Mouse (Mus musculus) retina, postnatal 7 days (tissue): ENCODE data around the gene Snai3.
A peak's percentile ranks its signal among the peaks of the same experiment; 100 is the strongest.

ENCODE experiments used
- DNase-seq: peaks from one replicate; pipeline ENCODE4 v3.0.0-alpha.2; 2012; ENCODE audit warnings: low read depth, low spot score

Gene Snai3

GRCm38 (mm10) chr8:122460524-122461472 is at the start of gene Snai3:
TSS of gene Snai3 (minus strand) at chr8:122460733.
- peak; percentile 57 for DNase-seq

DNA sequence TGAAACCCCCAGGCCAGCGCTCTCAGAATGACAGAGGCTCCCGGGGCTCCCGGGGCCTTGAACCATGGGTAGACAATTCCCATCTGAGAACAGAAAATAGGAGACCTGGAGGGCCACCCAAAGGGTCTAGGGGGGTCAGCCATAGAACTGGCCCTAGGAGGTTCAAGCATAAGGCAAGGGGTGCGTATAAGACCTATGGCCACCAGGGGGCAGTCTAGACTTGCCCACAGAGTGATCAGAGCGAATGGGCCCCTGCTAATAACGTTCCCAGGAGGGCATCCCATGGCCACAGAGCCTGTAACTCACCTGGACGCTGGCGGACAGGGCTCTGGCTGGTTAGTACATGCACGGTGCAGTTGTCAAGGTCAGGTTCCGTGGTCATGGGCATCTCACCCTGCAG is 40.3 kb upstream of the Snai3 start:
- DNase-seq: peak; percentile 77

DNA sequence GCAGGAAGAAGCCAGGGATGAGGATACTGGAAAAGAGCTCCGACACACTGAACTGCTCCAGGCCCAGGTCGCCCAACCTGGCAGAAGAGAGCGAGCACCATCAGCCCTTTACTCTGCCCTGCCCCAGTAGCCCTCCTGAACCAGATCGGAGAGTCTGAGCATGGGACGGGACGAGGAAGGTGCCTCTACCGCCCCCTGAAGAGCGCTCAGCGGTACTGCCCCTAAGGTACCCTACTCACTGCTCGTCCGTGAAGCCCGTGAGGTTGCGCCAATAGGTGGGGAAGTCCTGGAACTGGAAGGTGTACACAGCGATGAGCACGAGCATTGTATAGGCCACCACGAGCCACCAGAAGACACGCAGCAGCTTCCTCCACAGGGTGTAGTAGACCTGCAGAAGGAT is 37.4 kb upstream of the Snai3 start:
- DNase-seq: no peak

- DNase-seq: no peak
These were observed 36.6 kb upstream of the Snai3 start for GRCm38 (mm10) chr8:122497016-122497734.

DNA sequence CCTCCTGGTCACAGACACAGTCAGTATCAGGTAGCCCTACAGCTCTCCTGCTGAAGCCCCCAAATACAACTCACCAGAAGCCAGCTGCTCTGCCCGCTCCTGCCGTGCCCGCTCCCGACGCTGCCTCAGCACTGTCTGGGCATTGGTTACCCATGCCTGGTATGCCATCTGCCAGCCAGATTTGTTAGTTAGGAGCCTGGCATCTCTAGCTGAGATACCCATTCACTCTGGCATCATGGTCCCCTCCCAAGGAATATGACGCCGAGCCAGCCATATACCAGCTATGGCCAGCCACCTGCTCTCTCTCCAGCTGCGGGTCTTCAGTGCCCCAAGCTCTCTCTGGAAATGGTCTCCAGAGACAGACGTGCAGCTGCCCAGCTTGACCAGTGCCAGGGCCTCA is 27.9 kb upstream of the Snai3 start:
- no peak for DNase-seq

DNA sequence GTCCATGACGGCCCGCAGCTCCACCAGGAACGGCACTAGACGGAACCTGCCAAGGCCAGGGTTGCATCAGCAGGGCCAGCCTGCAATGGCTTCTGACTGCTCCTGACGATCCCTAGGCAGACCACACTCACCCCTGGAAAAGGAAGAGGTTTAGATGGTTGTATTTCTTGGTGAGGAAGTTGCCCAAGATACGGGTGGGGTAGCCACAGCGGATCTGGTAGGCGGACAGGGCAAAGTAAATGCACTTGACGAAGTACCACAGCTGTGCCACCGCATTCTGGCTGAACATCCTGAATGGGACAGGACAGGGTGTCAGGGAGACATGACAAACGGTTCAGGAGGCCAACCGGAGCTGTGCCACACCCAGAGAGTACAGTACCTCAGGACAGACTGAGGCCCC is 24.3 kb upstream of the Snai3 start:
- no peak for DNase-seq

DNA sequence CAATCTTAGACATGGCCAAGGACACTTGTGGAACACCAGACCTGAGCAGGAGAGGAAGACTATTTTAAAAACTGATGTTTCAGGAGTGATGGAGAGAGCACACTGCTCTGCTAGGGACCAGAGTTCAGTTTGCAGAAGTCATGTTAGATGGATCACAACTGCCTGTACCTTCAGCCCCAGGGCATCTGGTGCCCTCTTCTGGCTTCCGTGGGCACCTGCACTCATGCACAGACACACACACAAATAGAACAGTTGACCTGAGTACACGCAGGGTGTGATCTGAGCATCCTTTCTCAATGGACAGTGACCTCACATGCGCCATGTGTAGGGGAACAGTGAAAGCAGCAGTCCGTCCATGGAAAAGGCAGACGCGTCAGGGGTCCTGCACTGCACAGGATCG is 23.3 kb upstream of the Snai3 start:
- DNase-seq: no peak

DNA sequence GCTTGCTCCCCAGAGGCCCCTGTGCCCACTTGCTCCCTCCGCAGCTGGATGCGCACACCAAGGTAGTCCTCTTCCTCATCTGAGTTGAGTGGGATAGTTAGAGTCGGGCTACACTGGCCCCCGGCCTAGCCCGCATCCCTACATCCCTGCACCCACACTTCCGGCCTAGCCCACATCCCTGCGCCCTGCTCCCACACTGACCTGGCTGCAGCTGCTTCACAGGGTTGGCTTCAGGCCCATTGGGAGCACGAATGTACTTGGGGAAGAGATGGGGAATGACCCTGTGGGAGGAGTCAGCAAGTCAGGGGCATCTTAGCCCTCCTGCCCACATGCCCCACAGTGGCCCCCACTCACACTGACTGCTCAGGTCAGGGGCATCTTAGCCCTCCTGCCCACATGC is 21.9 kb upstream of the Snai3 start:
- DNase-seq: no peak

GRCm38 (mm10) chr8:122475580-122476320 is 15.2 kb upstream of the Snai3 start, which contains the start of the genes Rnf166 and Ctu2:
TSS of gene Rnf166 (minus strand) at chr8:122476064.
TSS of gene Ctu2 (plus strand) at chr8:122476143.
- DNase-seq: peak; percentile 90

DNA sequence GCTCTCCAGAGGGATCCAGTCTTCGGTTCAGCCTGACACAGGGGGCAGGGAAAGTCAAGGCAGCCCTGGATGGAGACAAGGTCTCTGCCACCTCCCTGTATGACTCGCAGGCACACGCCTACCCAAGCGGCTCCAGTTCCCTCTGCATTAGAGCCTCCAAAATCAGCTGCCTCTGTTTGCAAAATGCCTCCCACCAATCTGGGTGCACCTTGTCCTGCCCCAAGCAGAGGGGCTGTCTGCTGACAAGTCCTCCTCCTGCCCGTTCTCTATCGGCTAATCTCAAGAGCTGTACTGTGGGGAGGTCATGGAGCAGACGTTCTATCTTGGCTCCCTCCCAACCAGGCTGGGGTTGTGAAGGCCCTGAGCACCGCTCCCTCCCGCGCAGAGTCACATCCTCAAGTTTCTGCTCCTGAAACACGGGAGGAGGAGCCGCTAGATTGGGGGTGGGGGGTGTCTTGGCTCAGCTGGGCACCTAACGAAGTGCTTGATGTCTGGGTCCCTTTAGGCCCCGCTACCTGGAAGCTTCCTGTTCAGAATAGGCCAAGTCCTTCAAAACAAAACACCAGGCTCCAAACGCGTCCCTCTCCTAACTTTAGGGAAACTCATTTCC is 14.5 kb upstream of the Snai3 start:
- DNase-seq: no peak

DNA sequence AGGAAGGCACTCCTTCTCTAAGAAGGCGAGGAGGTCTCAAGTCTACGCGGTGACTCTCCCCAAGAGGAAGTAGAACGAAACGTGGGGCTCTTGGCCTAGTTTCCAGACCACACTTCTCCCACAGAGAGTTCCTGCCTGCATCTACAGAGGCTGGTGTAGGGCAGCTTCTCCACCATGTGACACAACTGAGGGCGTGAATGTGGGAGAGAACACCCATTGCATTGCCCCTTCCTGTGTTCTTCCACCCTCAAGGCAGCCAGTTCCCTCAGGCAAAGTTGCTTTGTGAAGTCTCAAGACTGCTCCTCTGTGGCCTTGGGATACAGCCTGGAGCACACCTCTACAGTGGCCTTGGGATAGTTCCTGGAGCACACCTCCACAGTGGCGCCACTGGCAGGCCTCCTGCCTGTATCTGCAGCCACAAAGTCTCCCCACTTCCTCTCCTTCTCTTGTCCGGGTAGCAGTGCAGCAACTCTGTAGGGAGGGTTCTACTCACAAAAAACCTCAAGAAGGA is 13.4 kb upstream of the Snai3 start:
- DNase-seq: no peak

- DNase-seq: no peak
These were observed 10.2 kb upstream of the Snai3 start for GRCm38 (mm10) chr8:122470691-122471090.

DNA sequence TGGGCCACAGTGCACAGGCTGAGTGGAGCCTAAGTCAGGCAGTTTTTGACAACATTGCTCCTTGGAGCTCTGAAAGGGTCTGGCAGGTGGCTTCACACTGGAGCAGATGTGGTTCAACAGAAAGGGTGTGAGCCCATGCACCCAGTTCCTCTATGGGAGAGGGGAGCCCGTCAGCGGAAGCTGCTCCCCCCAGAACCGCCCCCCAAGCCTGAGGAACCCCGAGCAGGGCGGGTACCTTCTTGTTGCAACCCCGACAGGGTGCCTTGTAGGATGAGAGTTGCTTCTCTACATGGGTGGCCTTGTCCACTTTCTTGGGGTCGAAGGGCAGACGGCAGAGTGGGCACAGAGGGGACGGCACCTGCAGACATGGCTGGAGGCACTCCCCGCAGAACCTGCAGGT is 9.4 kb upstream of the Snai3 start:
- DNase-seq: no peak

DNA sequence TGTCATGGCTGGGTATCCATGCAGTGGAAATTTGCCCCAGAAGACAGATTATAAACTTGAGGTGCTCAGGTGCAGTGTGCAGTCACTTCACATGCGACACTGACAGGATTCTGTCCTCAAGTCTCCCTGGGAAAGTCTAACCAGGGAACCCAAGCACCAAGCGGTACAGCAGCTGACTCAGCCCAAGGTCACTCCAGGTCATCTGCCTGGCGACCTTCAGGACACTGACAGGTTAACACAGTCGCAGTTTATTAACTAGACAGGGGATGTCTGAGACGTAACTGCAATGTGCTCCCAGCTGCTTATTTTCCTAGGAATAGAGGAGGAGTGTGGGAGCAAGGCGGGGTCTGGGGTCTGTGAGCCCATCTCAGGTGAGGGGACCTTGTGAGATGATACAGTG is 8.9 kb upstream of the Snai3 start:
- no peak for DNase-seq

- DNase-seq: no peak
These were observed 7.3 kb upstream of the Snai3 start for GRCm38 (mm10) chr8:122467816-122468215.

DNA sequence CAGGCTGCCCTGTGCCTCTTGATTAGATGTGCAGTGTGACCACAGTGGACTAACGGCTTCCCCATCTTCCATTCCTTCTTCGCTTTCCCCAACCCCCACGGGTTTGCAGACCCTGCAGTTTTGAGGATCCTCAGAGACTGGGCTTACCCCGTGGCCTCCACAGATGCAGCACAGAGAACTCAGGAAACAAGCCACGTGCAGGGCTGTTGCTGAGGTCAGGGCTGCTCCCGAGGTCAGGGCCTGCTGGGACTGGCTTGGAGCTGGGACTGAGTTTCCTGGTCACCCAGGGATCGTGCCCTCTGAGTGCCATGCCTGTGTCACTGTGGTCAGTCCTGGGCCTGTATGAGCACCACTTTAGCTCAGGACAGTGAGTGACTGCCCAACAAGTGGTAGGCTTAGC is 4.5 kb upstream of the Snai3 start:
- DNase-seq: no peak

GRCm38 (mm10) chr8:122463651-122464640 is 3.4 kb upstream of the Snai3 start:
- no peak for DNase-seq

- no peak for DNase-seq
These were observed 2.0 kb upstream of the Snai3 start for GRCm38 (mm10) chr8:122462510-122462909.

DNA sequence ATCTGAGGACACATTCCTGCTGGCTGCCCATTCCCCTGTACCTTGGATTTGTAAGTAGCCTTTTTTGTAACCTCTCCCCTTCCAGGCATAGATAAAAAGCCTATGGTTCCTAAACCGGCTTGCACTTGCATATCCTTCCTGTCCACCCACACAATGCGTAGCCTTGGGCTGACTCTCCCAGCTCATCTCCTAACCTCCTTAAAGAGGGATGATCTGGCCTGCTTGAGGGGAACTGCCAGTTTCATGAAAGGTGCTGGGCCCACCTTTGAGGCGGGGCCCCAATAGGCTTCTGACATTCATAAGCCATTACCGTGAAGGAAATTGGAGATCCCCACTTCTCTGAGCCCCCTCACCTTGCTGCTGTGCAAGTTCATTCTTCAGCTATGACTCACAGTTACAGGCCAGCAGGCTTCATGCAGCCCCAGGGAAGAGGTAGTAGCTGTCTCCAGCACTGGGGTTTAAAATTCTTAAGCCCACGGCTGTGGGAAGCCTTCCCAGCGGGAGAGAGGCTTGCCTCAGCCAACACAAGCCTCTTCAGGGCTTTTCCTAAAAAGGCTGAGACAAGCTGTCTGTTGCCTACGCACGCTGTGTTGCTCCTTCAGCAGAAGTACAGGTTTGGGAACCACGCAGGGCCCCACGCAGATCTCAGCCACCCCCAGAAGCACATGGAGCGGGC is 1.1 kb upstream of the Snai3 start:
- no peak for DNase-seq

DNA sequence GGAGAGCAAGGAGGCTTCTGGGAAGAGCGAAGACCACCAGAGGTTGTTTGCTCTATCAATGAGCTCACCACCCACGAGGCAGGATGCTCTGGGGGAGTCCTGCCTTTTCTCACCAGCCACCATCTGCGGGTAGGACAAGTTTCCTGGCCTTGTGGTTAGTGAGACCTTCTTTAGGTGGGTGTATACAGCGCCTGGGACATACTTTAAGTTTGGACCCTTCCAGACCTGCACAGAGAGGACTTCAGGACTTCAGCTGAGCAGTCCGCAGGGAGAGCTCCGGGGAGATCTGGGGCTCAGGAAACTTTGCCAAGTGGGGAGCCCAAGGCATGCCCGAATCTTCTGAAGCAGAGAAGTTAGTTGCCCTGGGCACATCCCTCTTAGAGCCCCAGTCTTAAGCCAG is 543 bp downstream of the Snai3 start:
- DNase-seq: no peak
